Mouse (Mus musculus): ENCODE data around the gene Arpc1a.
"Not testable (repeated sequence)": the region's sequence is repeated elsewhere in the genome, so short reads cannot be mapped to it uniquely, and the experiment has no call there.

Arpc1a gene

GRCm38 (mm10) chr5:145105694-145106275, 22.2 kb downstream of the Arpc1a start:
- no peak for DNase-seq

GRCm38 (mm10) chr5:145110401-145110800, 26.8 kb downstream of the Arpc1a start:
- DNase-seq = no peak

GRCm38 (mm10) chr5:145112566-145112965, 28.9 kb downstream of the Arpc1a start:
- DNase-seq = no peak

GRCm38 (mm10) chr5:145113416-145113815, 29.8 kb downstream of the Arpc1a start:
- DNase-seq = no peak

GRCm38 (mm10) chr5:145114071-145114605, 30.5 kb downstream of the Arpc1a start, which contains the start of gene Arpc1b:
Gene Arpc1b (plus strand): TSS chr5:145114215.
- DNase-seq = peak; percentile 73

GRCm38 (mm10) chr5:145114606-145115473, 31.2 kb downstream of the Arpc1a start:
- DNase-seq = peak; percentile 75

- DNase-seq = no peak
Measured at GRCm38 (mm10) chr5:145115736-145116135, 32.1 kb downstream of the Arpc1a start.

GRCm38 (mm10) chr5:145116316-145116715, 32.7 kb downstream of the Arpc1a start:
- DNase-seq = peak; percentile 64

- DNase-seq = peak; percentile 64
Measured at GRCm38 (mm10) chr5:145116916-145117315, 33.3 kb downstream of the Arpc1a start.

GRCm38 (mm10) chr5:145118005-145118404, 34.4 kb downstream of the Arpc1a start:
- no peak for DNase-seq

- DNase-seq = no peak
Measured at GRCm38 (mm10) chr5:145118461-145118860, 34.8 kb downstream of the Arpc1a start.

- DNase-seq = no peak
Measured at GRCm38 (mm10) chr5:145119385-145119784, 35.8 kb downstream of the Arpc1a start.

GRCm38 (mm10) chr5:145120921-145121320, 37.3 kb downstream of the Arpc1a start:
- DNase-seq = no peak

- DNase-seq = no peak
Measured at GRCm38 (mm10) chr5:145123396-145123795, 39.8 kb downstream of the Arpc1a start.

- no peak for DNase-seq
Measured at GRCm38 (mm10) chr5:145126580-145126979, 43.0 kb downstream of the Arpc1a start.

GRCm38 (mm10) chr5:145129124-145129523, 45.5 kb downstream of the Arpc1a start:
- no peak for DNase-seq

- DNase-seq = not testable (repeated sequence)
Measured at GRCm38 (mm10) chr5:145129773-145130172, 46.1 kb downstream of the Arpc1a start.

- no peak for DNase-seq
Measured at GRCm38 (mm10) chr5:145130191-145130590, 46.6 kb downstream of the Arpc1a start.

GRCm38 (mm10) chr5:145130995-145131394, 47.4 kb downstream of the Arpc1a start:
- DNase-seq = no peak

GRCm38 (mm10) chr5:145133275-145133674, 49.6 kb downstream of the Arpc1a start:
- not testable (repeated sequence) for DNase-seq

- DNase-seq = no peak
Measured at GRCm38 (mm10) chr5:145138836-145139235, 55.2 kb downstream of the Arpc1a start.

GRCm38 (mm10) chr5:145139571-145140519, 56.2 kb downstream of the Arpc1a start, which contains the start of the genes Pdap1 and Bud31:
Gene Pdap1 (minus strand): TSS chr5:145140238.
Gene Bud31 (plus strand): TSS chr5:145140362.
- DNase-seq = peak; percentile 95
